Mouse (Mus musculus): ENCODE data around the gene Tsen34.
"Not testable (repeated sequence)": the region's sequence is repeated elsewhere in the genome, so short reads cannot be mapped to it uniquely, and the experiment has no call there.

Gene Tsen34

DNA sequence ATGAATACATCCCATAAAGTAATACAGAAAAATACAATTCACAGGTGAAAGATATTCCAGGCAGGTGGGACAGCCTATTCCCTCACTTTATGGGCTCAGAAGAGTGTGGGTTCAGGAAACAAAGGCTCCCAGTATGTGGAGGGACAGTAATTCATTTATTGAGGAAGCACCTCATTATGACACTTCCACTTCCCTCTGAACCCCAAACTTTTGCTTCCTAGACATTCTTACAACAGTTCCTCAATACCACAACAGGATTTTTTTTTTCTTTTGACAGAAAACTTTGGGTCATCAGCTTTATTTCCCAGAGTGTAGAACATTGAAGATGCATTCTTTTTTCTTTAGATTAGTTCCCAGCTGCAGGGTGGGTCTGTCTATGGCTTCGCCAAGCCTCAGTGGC lies 40.0 kb downstream of the Tsen34 start:
- not testable (repeated sequence) for DNase-seq (ENCODE audit: low spot score)

All from urinary bladder, postnatal 14 days (tissue).